ENCODE assay signal across 9 mouse cellular contexts in the genomic region with DNA sequence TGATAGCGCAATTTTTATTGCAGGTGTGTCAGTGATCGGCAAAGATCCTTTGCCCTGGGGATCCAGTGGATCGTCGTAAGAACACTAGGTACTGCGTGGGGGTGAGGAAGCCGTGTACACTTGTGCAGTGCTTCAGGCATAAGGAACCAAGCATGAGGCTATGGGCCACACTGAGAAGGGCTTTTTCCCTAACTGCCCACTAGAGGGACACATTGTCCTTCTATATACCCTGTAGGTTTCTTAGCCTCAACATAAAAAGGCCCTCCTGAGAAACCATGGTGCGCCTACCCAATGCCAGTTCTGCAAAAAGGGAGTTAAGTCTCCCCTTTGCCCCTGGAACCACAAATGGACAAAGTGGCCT. TPM values are rescaled to one million over a fixed set of nuclear protein-coding genes. Genes with fewer than 3 reads are reported as not detected.
DNase-seq lines count a peak whose midpoint lies in the region; ATAC-seq lines count a peak whose summit lies in the region.
"Had no signal": no experiment of that assay in that cellular context is flagged by ENCODE, and none has a peak within 500 bp of the region (broad histone marks: within the 10 kb centered on the region; RNA-seq: fewer than 3 reads in every experiment).

No protein-coding gene starts in this region.

- no peaks in the 10 kb centered on the region for H3K36me3 ChIP-seq in heart, embryonic 12.5 days
- no peaks in the 10 kb centered on the region for H3K36me3 ChIP-seq in liver, embryonic 11.5 days (ENCODE audit: control insufficient read depth, insufficient read depth, low read length)
- H3K36me3 ChIP-seq in neural tube, embryonic 14.5 days (ENCODE audit: control insufficient read depth, insufficient read depth, low read length) = no peaks in the 10 kb centered on the region

- H3K4me1 ChIP-seq in heart, embryonic 12.5 days (replicated peaks) = peaks cover 17% of the 10 kb centered on the region
- H3K4me1 ChIP-seq in liver, embryonic 11.5 days (replicated peaks; ENCODE audit: control insufficient read depth, insufficient read depth, low read length) = no peaks in the 10 kb centered on the region; the same call in 1 of the 2 replicates
- no peaks in the 10 kb centered on the region for H3K4me1 ChIP-seq in neural tube, embryonic 14.5 days (ENCODE audit: control insufficient read depth, insufficient read depth, low read length)

- H3K4me2 ChIP-seq in heart, embryonic 12.5 days = no peak overlapping the region
- no peak overlapping the region for H3K4me2 ChIP-seq in liver, embryonic 11.5 days
- H3K4me2 ChIP-seq in neural tube, embryonic 14.5 days (ENCODE audit: low read depth, low read length) = no peak overlapping the region

- ATAC-seq in heart, embryonic 12.5 days (ENCODE audit: insufficient number of reproducible peaks, low FRiP score) = peak; percentile 73
- ATAC-seq in liver, embryonic 11.5 days (replicated peaks; ENCODE audit: low FRiP score) = peak; percentile 71
- ATAC-seq in neural tube, embryonic 14.5 days (ENCODE audit: low read depth) = peak; percentile 87

- no peaks in the 10 kb centered on the region for H3K9me3 ChIP-seq in heart, embryonic 12.5 days (replicated peaks)
- no peaks in the 10 kb centered on the region for H3K9me3 ChIP-seq in liver, embryonic 11.5 days (ENCODE audit: control insufficient read depth, low read length)
- no peaks in the 10 kb centered on the region for H3K9me3 ChIP-seq in neural tube, embryonic 14.5 days (ENCODE audit: control insufficient read depth, low read length)

- no peak overlapping the region for H3K27ac ChIP-seq in heart, embryonic 12.5 days (ENCODE audit: poor library complexity, severe bottlenecking)
- H3K27ac ChIP-seq in liver, embryonic 11.5 days (ENCODE audit: low read depth, low read length) = no peak overlapping the region
- no peak overlapping the region for H3K27ac ChIP-seq in neural tube, embryonic 14.5 days (ENCODE audit: low read depth, low read length)

- H3K27me3 ChIP-seq in heart, embryonic 12.5 days (replicated peaks) = peaks cover 12% of the 10 kb centered on the region
- H3K27me3 ChIP-seq in liver, embryonic 11.5 days (replicated peaks; ENCODE audit: control insufficient read depth, insufficient read depth, low read length) = no peaks in the 10 kb centered on the region; the same call in 1 of the 2 replicates
- H3K27me3 ChIP-seq in neural tube, embryonic 14.5 days (ENCODE audit: control insufficient read depth, insufficient read depth, low read length) = no peaks in the 10 kb centered on the region

- no peak overlapping the region for H3K4me3 ChIP-seq in heart, embryonic 12.5 days
- H3K4me3 ChIP-seq in liver, embryonic 11.5 days (ENCODE audit: low read depth, low read length) = no peak overlapping the region
- no peak overlapping the region for H3K4me3 ChIP-seq in neural tube, embryonic 14.5 days (ENCODE audit: low read depth, low read length)
- H3K4me3 ChIP-seq: erythroblast, embryonic 14.5 days had no signal

- 37% methylated on average over 7 of the region's 7 CpGs for WGBS in heart, embryonic 12.5 days
- 51% methylated on average over 7 of the region's 7 CpGs for WGBS in liver, embryonic 11.5 days
- 40% methylated on average over 7 of the region's 7 CpGs for WGBS in neural tube, embryonic 14.5 days

- peak; percentile 11 for DNase-seq in ovary, postnatal 36 days (ENCODE audit: low spot score)
- DNase-seq in ovary, postnatal 10 days (ENCODE audit: low spot score) = no peak
- DNase-seq in embryo, embryonic 10 days (ENCODE audit: low spot score) = peak; percentile 91
- DNase-seq in kidney, postnatal 14 days = peak; percentile 69
- no peak for DNase-seq in liver, embryonic 11.5 days (ENCODE audit: low spot score)
- peak; percentile 45 for DNase-seq in thymus, postnatal 4 days

- no peak overlapping the region for H3K9ac ChIP-seq in heart, embryonic 12.5 days
- H3K9ac ChIP-seq in liver, embryonic 11.5 days (ENCODE audit: low read depth, low read length) = no peak overlapping the region
- H3K9ac ChIP-seq in neural tube, embryonic 14.5 days (replicated peaks; ENCODE audit: low read depth, low read length) = no peak overlapping the region

RNA-seq across cellular contexts. Expression of a gene that starts 17.0 kb away (rescaled TPM):
- 0.51 and 0.67 TPM in 2 replicates for polyA plus RNA-seq in heart, embryonic 12.5 days (2016; fragmentation: Nextera tagmentation; extraction: Ambion mirVana)
- 1.5 and 2.0 TPM in 2 replicates for polyA plus RNA-seq in liver, embryonic 11.5 days (2014; fragmentation: Nextera tagmentation; extraction: Ambion mirVana)
- 2.0 and 2.4 TPM in 2 replicates for polyA plus RNA-seq in neural tube, embryonic 14.5 days (2014; fragmentation: Nextera tagmentation; extraction: Ambion mirVana)

RNA-seq across cellular contexts. Expression of a gene that starts 26.7 kb away (rescaled TPM):
- polyA plus RNA-seq in heart, embryonic 12.5 days (2016; fragmentation: Nextera tagmentation; extraction: Ambion mirVana) = 0.80 and 0.94 TPM in 2 replicates
- 0.49 and 0.75 TPM in 2 replicates for polyA plus RNA-seq in liver, embryonic 11.5 days (2014; fragmentation: Nextera tagmentation; extraction: Ambion mirVana)
- 1.6 and 2.3 TPM in 2 replicates for polyA plus RNA-seq in neural tube, embryonic 14.5 days (2014; fragmentation: Nextera tagmentation; extraction: Ambion mirVana)
- polyA plus RNA-seq: erythroblast, embryonic 14.5 days had no signal

Comparison
In these comparisons a context has a peak if more than half of its experiments do, and no peak if none do; other contexts are left out.
1. DNase-seq: peak in ovary, postnatal 36 days (single experiment), embryo, embryonic 10 days (single experiment), kidney, postnatal 14 days (single experiment) and thymus, postnatal 4 days (single experiment); none in ovary, postnatal 10 days (single experiment) and liver, embryonic 11.5 days (single experiment).
2. Peak in every context shown above with its lines, with median percentiles within 50 percentile points of each other: ATAC-seq.